Mouse (Mus musculus) right cerebral cortex, adult 2 months (tissue): ENCODE results near the gene Pcbp4.

Experiments
- DNase-seq, 2 experiments: peaks; one replicate each; pipeline ENCODE4 v3.0.0; 2021 to 2022; ENCODE audit warnings: low spot score in 2 of 2

Pcbp4 gene

GRCm38 (mm10) chr9:106444836-106445235, 8.3 kb upstream of the Pcbp4 start:
- no peak for DNase-seq

GRCm38 (mm10) chr9:106447348-106447747, 5.7 kb upstream of the Pcbp4 start, which contains the start of the genes Abhd14b and Abhd14a:
Abhd14b (plus strand) TSS chr9:106447459.
Abhd14a (minus strand) TSS chr9:106447678.
- peak; percentile 94 to 95 for DNase-seq

- DNase-seq: no peak
Observed at GRCm38 (mm10) chr9:106447951-106448350, 5.1 kb upstream of the Pcbp4 start.

- peak; percentile 66 to 79 for DNase-seq
Observed at GRCm38 (mm10) chr9:106448498-106449031, 4.5 kb upstream of the Pcbp4 start.

- DNase-seq: no peak
Observed at GRCm38 (mm10) chr9:106449947-106450346, 3.1 kb upstream of the Pcbp4 start.

GRCm38 (mm10) chr9:106450661-106451060, 2.4 kb upstream of the Pcbp4 start:
- DNase-seq: no peak

- DNase-seq: no peak
Observed at GRCm38 (mm10) chr9:106451298-106451697, 1.8 kb upstream of the Pcbp4 start.

- DNase-seq: no peak
Observed at GRCm38 (mm10) chr9:106451899-106452298, 1.2 kb upstream of the Pcbp4 start.

- no peak for DNase-seq
Observed at GRCm38 (mm10) chr9:106452351-106452750, 740 bp upstream of the Pcbp4 start.

GRCm38 (mm10) chr9:106452821-106453220, 270 bp upstream of the Pcbp4 start:
- DNase-seq: no peak

- no peak for DNase-seq
Observed at GRCm38 (mm10) chr9:106454071-106454761, 1.1 kb downstream of the Pcbp4 start.

GRCm38 (mm10) chr9:106454888-106455681, 2.0 kb downstream of the Pcbp4 start:
- DNase-seq: peak in 1 of 2 experiments; percentile 48

- no peak for DNase-seq
Observed at GRCm38 (mm10) chr9:106456325-106457162, 3.5 kb downstream of the Pcbp4 start.

- DNase-seq: no peak
Observed at GRCm38 (mm10) chr9:106457163-106457559, 4.1 kb downstream of the Pcbp4 start.

GRCm38 (mm10) chr9:106457920-106458319, 4.8 kb downstream of the Pcbp4 start:
- DNase-seq: no peak

GRCm38 (mm10) chr9:106459946-106460345, 6.9 kb downstream of the Pcbp4 start:
- no peak for DNase-seq

- DNase-seq: no peak
Observed at GRCm38 (mm10) chr9:106460401-106461025, 7.4 kb downstream of the Pcbp4 start.

- DNase-seq: no peak
Observed at GRCm38 (mm10) chr9:106461026-106461415, 7.9 kb downstream of the Pcbp4 start.

GRCm38 (mm10) chr9:106461641-106462429, 8.7 kb downstream of the Pcbp4 start:
- no peak for DNase-seq

GRCm38 (mm10) chr9:106462430-106462800, 9.3 kb downstream of the Pcbp4 start:
- no peak for DNase-seq
